Mouse (Mus musculus) layer of hippocampus, postnatal 14 days (tissue): Measurements from ENCODE around the gene Rad52. TPM values are rescaled to one million over a fixed set of nuclear protein-coding genes. Genes with fewer than 3 reads are reported as not detected.

Experiments
- total RNA-seq, 2 experiments: library from RNA; stranded (reverse); gene quantifications; 2 replicates each; pipeline ENCODE4 v1.2.3; 2021

Gene Rad52
- total RNA-seq, 2 experiments from 2014 or later: 31.6 TPM

Other genes starting within 250 kb of the Rad52 start
- gene Erc1, start 54.5 kb upstream of the Rad52 start, total RNA-seq: 10 to 100 TPM; 95.1 to 97.3 TPM
- gene Wnk1, start 136.0 kb downstream of the Rad52 start, total RNA-seq: 100 to 1,000 TPM; 158 to 165 TPM
- gene Ninj2, start 190.7 kb downstream of the Rad52 start, total RNA-seq: under 1 TPM; 0.69 to 0.81 TPM